Comparison of ENCODE assay signal across 28 mouse cellular contexts in the genomic region with DNA sequence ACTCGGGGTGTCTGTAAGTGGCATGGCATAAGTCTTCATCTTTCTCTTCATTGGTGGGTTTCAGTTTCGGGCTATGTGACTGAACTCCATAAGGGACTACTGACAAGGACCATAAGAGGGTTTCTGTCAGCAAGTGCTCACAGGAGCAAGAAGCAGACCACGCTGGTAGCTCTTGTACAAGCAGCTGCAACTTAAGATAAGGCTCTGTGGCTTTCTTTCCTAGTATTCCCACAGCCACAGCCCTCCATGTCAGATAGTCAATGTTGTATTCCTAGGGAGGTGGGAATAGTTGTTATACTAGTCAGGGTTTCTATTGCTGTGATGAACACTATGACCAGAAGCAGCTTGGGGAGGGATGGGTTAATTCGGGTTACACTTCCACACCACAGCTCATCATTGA. TPM values are rescaled to one million over a fixed set of nuclear protein-coding genes. Genes with fewer than 3 reads are reported as not detected.
DNase-seq lines count a peak whose midpoint lies in the region; ATAC-seq and TF ChIP-seq lines count a peak whose summit lies in the region.
"Had no signal": no experiment of that assay in that cellular context is flagged by ENCODE, and none has a peak within 500 bp of the region (broad histone marks: within the 10 kb centered on the region; RNA-seq: fewer than 3 reads in every experiment).

No protein-coding gene starts in this region.

- H3K9ac ChIP-seq in intestine, postnatal 0 days (ENCODE audit: low read depth, low read length): no peak overlapping the region
- no peak overlapping the region for H3K9ac ChIP-seq in intestine, embryonic 16.5 days (ENCODE audit: low read depth, low read length)
- peak overlapping the region; percentile 51 for H3K9ac ChIP-seq in liver, embryonic 12.5 days
- H3K9ac ChIP-seq: forebrain, embryonic 15.5 days; heart, embryonic 15.5 days had no signal

- H3K9me3 ChIP-seq in intestine, postnatal 0 days (ENCODE audit: control insufficient read depth): no peaks in the 10 kb centered on the region
- no peaks in the 10 kb centered on the region for H3K9me3 ChIP-seq in intestine, embryonic 16.5 days (ENCODE audit: control insufficient read depth, low read length)
- H3K9me3 ChIP-seq in liver, embryonic 12.5 days (replicated peaks): peaks cover 4% of the 10 kb centered on the region; the same call in 1 of the 2 replicates
- H3K9me3 ChIP-seq: forebrain, embryonic 15.5 days; heart, embryonic 15.5 days had no signal

- no peak for TF ChIP-seq CTCF in intestine, postnatal 0 days (IDR thresholded peaks at IDR 0.05; ENCODE audit: low read depth)
- no peak for TF ChIP-seq CTCF in left cerebral cortex, adult 2 months (IDR thresholded peaks at IDR 0.05)

- H3K4me1 ChIP-seq in intestine, postnatal 0 days (replicated peaks; ENCODE audit: control insufficient read depth, insufficient read depth, low read length): no peaks in the 10 kb centered on the region
- H3K4me1 ChIP-seq in intestine, embryonic 16.5 days (ENCODE audit: control insufficient read depth, insufficient read depth, low read length): no peaks in the 10 kb centered on the region
- peaks cover 70% of the 10 kb centered on the region for H3K4me1 ChIP-seq in liver, embryonic 12.5 days
- H3K4me1 ChIP-seq: forebrain, embryonic 15.5 days; heart, embryonic 15.5 days had no signal

- no peak overlapping the region for H3K4me3 ChIP-seq in intestine, postnatal 0 days (ENCODE audit: low read depth, low read length)
- no peak overlapping the region for H3K4me3 ChIP-seq in intestine, embryonic 16.5 days (ENCODE audit: low read length)
- peak overlapping the region; percentile 23 for H3K4me3 ChIP-seq in liver, embryonic 12.5 days
- H3K4me3 ChIP-seq in left cerebral cortex, adult 2 months: no peak overlapping the region
- H3K4me3 ChIP-seq: forebrain, embryonic 15.5 days; heart, embryonic 15.5 days had no signal

- no peak overlapping the region for H3K4me2 ChIP-seq in intestine, postnatal 0 days (replicated peaks; ENCODE audit: low read depth)
- no peak overlapping the region for H3K4me2 ChIP-seq in intestine, embryonic 16.5 days (ENCODE audit: low read depth, low read length)
- peak overlapping the region; percentile 64 for H3K4me2 ChIP-seq in liver, embryonic 12.5 days
- H3K4me2 ChIP-seq: forebrain, embryonic 15.5 days; heart, embryonic 15.5 days; midbrain, embryonic 11.5 days had no signal

- intact Hi-C loops in gastrocnemius, postnatal 14 days (cut with DNase I; ENCODE audit: low total_unique reads): no loop called here
- intact Hi-C loops in left cerebral cortex, adult 2 months (cut with DNase I): no loop called here

- H3K36me3 ChIP-seq in intestine, postnatal 0 days (ENCODE audit: control insufficient read depth, insufficient read depth): peaks cover 49% of the 10 kb centered on the region
- H3K36me3 ChIP-seq in intestine, embryonic 16.5 days (ENCODE audit: control insufficient read depth, insufficient read depth, low read length): peaks cover 10% of the 10 kb centered on the region; the same call in 1 of the 2 replicates
- H3K36me3 ChIP-seq in liver, embryonic 12.5 days: peaks cover 66% of the 10 kb centered on the region

- DNase-seq in left cerebral cortex, adult 11 months (ENCODE audit: low spot score): no peak
- DNase-seq in gastrocnemius, postnatal 14 days: no peak
- DNase-seq in left cerebral cortex, adult 2 months (ENCODE audit: extremely low spot score in 1 of 2, low spot score in 2 of 2): no peak
- DNase-seq: adrenal gland, postnatal 10 days; B cell, adult 2 months; cerebellum, adult 11-12 months; cerebellum, postnatal 14 days; kidney, adult 18-20 months; left cerebral cortex, postnatal 4 days; lung, adult 18-20 months; right cerebral cortex, postnatal 4 days; thymus, postnatal 25 days had no signal

- peak overlapping the region; percentile 58 for H3K27ac ChIP-seq in intestine, postnatal 0 days (ENCODE audit: low read depth, low read length)
- H3K27ac ChIP-seq in intestine, embryonic 16.5 days (ENCODE audit: low read length): no peak overlapping the region
- H3K27ac ChIP-seq in liver, embryonic 12.5 days: peak overlapping the region; percentile 91
- H3K27ac ChIP-seq in left cerebral cortex, adult 2 months: no peak overlapping the region
- H3K27ac ChIP-seq: forebrain, embryonic 15.5 days; heart, embryonic 15.5 days; kidney, postnatal 0 days had no signal

- H3K27me3 ChIP-seq in intestine, postnatal 0 days (replicated peaks; ENCODE audit: control insufficient read depth, insufficient read depth, low read length): no peaks in the 10 kb centered on the region
- H3K27me3 ChIP-seq in intestine, embryonic 16.5 days (replicated peaks; ENCODE audit: control insufficient read depth, insufficient read depth, low read length): no peaks in the 10 kb centered on the region
- H3K27me3 ChIP-seq in liver, embryonic 12.5 days (replicated peaks): no peaks in the 10 kb centered on the region
- H3K27me3 ChIP-seq: forebrain, embryonic 15.5 days; heart, embryonic 15.5 days; Patski had no signal

- WGBS in intestine, postnatal 0 days: 87% methylated on average over 4 of the region's 4 CpGs
- WGBS in intestine, embryonic 16.5 days: 89% methylated on average over 4 of the region's 4 CpGs
- WGBS in liver, embryonic 12.5 days (ENCODE audit: insufficient replicate concordance): 17% methylated on average over 4 of the region's 4 CpGs

- ATAC-seq in intestine, postnatal 0 days: no peak
- ATAC-seq in intestine, embryonic 16.5 days: no peak
- ATAC-seq in common myeloid progenitor, adult 5-6 weeks (replicated peaks; ENCODE audit: low read depth, poor library complexity, severe bottlenecking): peak; percentile 80
- ATAC-seq in liver, embryonic 12.5 days: peak; percentile 91
- peak; percentile 81 for ATAC-seq in megakaryocyte-erythroid progenitor cell, adult 5-6 weeks (replicated peaks; ENCODE audit: low FRiP score, low TSS enrichment, poor library complexity, severe bottlenecking)
- ATAC-seq: forebrain, embryonic 15.5 days; hindbrain, embryonic 16.5 days; Patski had no signal

RNA-seq across cellular contexts. Expression of a gene that starts 3.7 kb away (rescaled TPM):
- polyA plus RNA-seq in intestine, postnatal 0 days (2015; fragmentation: Nextera tagmentation; extraction: Ambion mirVana): 0.12 TPM in 1 of 2 replicates, not detected in the other
- 0.06 and 0.22 TPM in 2 replicates for polyA plus RNA-seq in intestine, embryonic 16.5 days (2015; fragmentation: Nextera tagmentation; extraction: Ambion mirVana)
- not detected in 2 replicates for total RNA-seq in common myeloid progenitor, adult 5-6 weeks (2017)
- 0.35 and 0.41 TPM in 2 replicates for polyA plus RNA-seq in liver, embryonic 12.5 days (2016; fragmentation: Nextera tagmentation; extraction: Ambion mirVana)
- not detected in 2 replicates for total RNA-seq in megakaryocyte-erythroid progenitor cell, adult 5-6 weeks (2014; fragmentation: Nextera tagmentation)
- total RNA-seq in megakaryocyte-erythroid progenitor cell, adult 5-6 weeks (2017): not detected in 2 replicates
- not detected for total RNA-seq in gastrocnemius, postnatal 14 days (2021)
- not detected for total RNA-seq in left cerebral cortex, adult 2 months (2021)
- total RNA-seq: gastrocnemius, adult 18-20 months; hematopoietic stem cell, adult 5-6 weeks; left cerebral cortex, adult 18-20 months; left cerebral cortex, postnatal 4 days; monocyte, adult 5-6 weeks had no signal
- polyA plus RNA-seq: gonadal fat pad, adult 2 months; midbrain, embryonic 11.5 days had no signal

RNA-seq across cellular contexts. Expression of a gene that starts 16.6 kb away (rescaled TPM):
- 28.8 and 37.3 TPM in 2 replicates for polyA plus RNA-seq in intestine, postnatal 0 days (2015; fragmentation: Nextera tagmentation; extraction: Ambion mirVana)
- 47.1 and 48.4 TPM in 2 replicates for polyA plus RNA-seq in intestine, embryonic 16.5 days (2015; fragmentation: Nextera tagmentation; extraction: Ambion mirVana)
- total RNA-seq in common myeloid progenitor, adult 5-6 weeks (2017): 13.9 and 21.1 TPM in 2 replicates
- 17.2 and 18.7 TPM in 2 replicates for polyA plus RNA-seq in liver, embryonic 12.5 days (2016; fragmentation: Nextera tagmentation; extraction: Ambion mirVana)
- 18.6 and 41.1 TPM in 2 replicates for total RNA-seq in megakaryocyte-erythroid progenitor cell, adult 5-6 weeks (2014; fragmentation: Nextera tagmentation)
- 5.9 and 9.6 TPM in 2 replicates for total RNA-seq in megakaryocyte-erythroid progenitor cell, adult 5-6 weeks (2017)
- 1 to 10 TPM; 4.8 to 6.9 TPM for total RNA-seq in gastrocnemius, postnatal 14 days (2021)
- 10 to 100 TPM; 26.9 to 38.3 TPM for total RNA-seq in left cerebral cortex, adult 2 months (2021)

RNA-seq across cellular contexts. Expression of a gene that starts 16.7 kb away (rescaled TPM):
- 15.4 and 19.0 TPM in 2 replicates for polyA plus RNA-seq in intestine, postnatal 0 days (2015; fragmentation: Nextera tagmentation; extraction: Ambion mirVana)
- polyA plus RNA-seq in intestine, embryonic 16.5 days (2015; fragmentation: Nextera tagmentation; extraction: Ambion mirVana): 28.5 and 30.4 TPM in 2 replicates
- 10.3 and 20.0 TPM in 2 replicates for total RNA-seq in common myeloid progenitor, adult 5-6 weeks (2017)
- 23.1 and 26.1 TPM in 2 replicates for polyA plus RNA-seq in liver, embryonic 12.5 days (2016; fragmentation: Nextera tagmentation; extraction: Ambion mirVana)
- 17.6 and 30.6 TPM in 2 replicates for total RNA-seq in megakaryocyte-erythroid progenitor cell, adult 5-6 weeks (2014; fragmentation: Nextera tagmentation)
- 16.2 and 18.7 TPM in 2 replicates for total RNA-seq in megakaryocyte-erythroid progenitor cell, adult 5-6 weeks (2017)
- total RNA-seq in gastrocnemius, postnatal 14 days (2021): 1 to 10 TPM; 3.2 to 3.3 TPM
- 10 to 100 TPM; 23.1 to 29.9 TPM for total RNA-seq in left cerebral cortex, adult 2 months (2021)

RNA-seq across cellular contexts. Expression of a gene that starts 33.4 kb away (rescaled TPM):
- polyA plus RNA-seq in intestine, postnatal 0 days (2015; fragmentation: Nextera tagmentation; extraction: Ambion mirVana): 13.6 and 14.3 TPM in 2 replicates
- polyA plus RNA-seq in intestine, embryonic 16.5 days (2015; fragmentation: Nextera tagmentation; extraction: Ambion mirVana): 26.6 and 26.8 TPM in 2 replicates
- total RNA-seq in common myeloid progenitor, adult 5-6 weeks (2017): 18.6 and 23.8 TPM in 2 replicates
- polyA plus RNA-seq in liver, embryonic 12.5 days (2016; fragmentation: Nextera tagmentation; extraction: Ambion mirVana): 19.7 and 20.7 TPM in 2 replicates
- total RNA-seq in megakaryocyte-erythroid progenitor cell, adult 5-6 weeks (2014; fragmentation: Nextera tagmentation): 32.1 and 33.3 TPM in 2 replicates
- 14.7 and 22.6 TPM in 2 replicates for total RNA-seq in megakaryocyte-erythroid progenitor cell, adult 5-6 weeks (2017)
- total RNA-seq in gastrocnemius, postnatal 14 days (2021): 10 to 100 TPM; 12.0 to 13.2 TPM
- total RNA-seq in left cerebral cortex, adult 2 months (2021): 10 to 100 TPM; 43.0 to 45.0 TPM

RNA-seq across cellular contexts. Expression of a gene that starts 35.1 kb away (rescaled TPM):
- 3.1 and 4.6 TPM in 2 replicates for polyA plus RNA-seq in intestine, postnatal 0 days (2015; fragmentation: Nextera tagmentation; extraction: Ambion mirVana)
- 1.9 and 2.5 TPM in 2 replicates for polyA plus RNA-seq in intestine, embryonic 16.5 days (2015; fragmentation: Nextera tagmentation; extraction: Ambion mirVana)
- 0.05 TPM in 1 of 2 replicates, not detected in the other for total RNA-seq in common myeloid progenitor, adult 5-6 weeks (2017)
- 0.93 and 1.1 TPM in 2 replicates for polyA plus RNA-seq in liver, embryonic 12.5 days (2016; fragmentation: Nextera tagmentation; extraction: Ambion mirVana)
- not detected in 2 replicates for total RNA-seq in megakaryocyte-erythroid progenitor cell, adult 5-6 weeks (2014; fragmentation: Nextera tagmentation)
- not detected in 2 replicates for total RNA-seq in megakaryocyte-erythroid progenitor cell, adult 5-6 weeks (2017)
- total RNA-seq in gastrocnemius, postnatal 14 days (2021): 1 to 10 TPM in 1 of 2 experiments, under 1 TPM in 1; 0.33 to 1.0 TPM
- 100 to 1,000 TPM; 180 to 183 TPM for total RNA-seq in left cerebral cortex, adult 2 months (2021)
- total RNA-seq: hematopoietic stem cell, adult 5-6 weeks; monocyte, adult 5-6 weeks had no signal

Comparison
In these comparisons a context has a peak if more than half of its experiments do, and no peak if none do; other contexts are left out.
1. H3K27ac ChIP-seq: peak in intestine, postnatal 0 days (single experiment) and liver, embryonic 12.5 days (single experiment); none in intestine, embryonic 16.5 days (single experiment) and left cerebral cortex, adult 2 months (single experiment).
2. ATAC-seq: peak in common myeloid progenitor, adult 5-6 weeks (single experiment), liver, embryonic 12.5 days (single experiment) and megakaryocyte-erythroid progenitor cell, adult 5-6 weeks (single experiment); none in intestine, postnatal 0 days (single experiment) and intestine, embryonic 16.5 days (single experiment).